Mouse (Mus musculus) heart, embryonic 12.5 days (tissue): Measurements from ENCODE around the gene Agbl4. TPM values are rescaled to one million over a fixed set of nuclear protein-coding genes. Genes with fewer than 3 reads are reported as not detected.
"Not testable (repeated sequence)": the region's sequence is repeated elsewhere in the genome, so short reads cannot be mapped to it uniquely, and the experiment has no call there.

Source experiments
- ATAC-seq: fragments of 200-750 bp; cut with Nextera tagmentation; 2 replicates; pipeline ENCODE4 v1.8.0; 2017; ENCODE audit warnings: moderate TSS enrichment, moderate library complexity; ENCODE audit not compliant: insufficient number of reproducible peaks, low FRiP score
- H3K27ac ChIP-seq: fragments of 300-500 bp; sonication (generic); 2 replicates; pipeline ENCODE4 v1.5.1; 2016; ENCODE audit warnings: mild to moderate bottlenecking, moderate library complexity; ENCODE audit not compliant: poor library complexity, severe bottlenecking
- H3K27me3 ChIP-seq: fragments of 300-500 bp; sonication (generic); replicated peaks from 2 replicates; pipeline ENCODE4 v1.6.1; 2016; ENCODE audit warnings: mild to moderate bottlenecking, moderate library complexity
- H3K36me3 ChIP-seq: fragments of 300-500 bp; sonication (generic); 2 replicates; pipeline ENCODE4 v1.6.1; 2016; ENCODE audit warnings: mild to moderate bottlenecking, moderate library complexity
- H3K4me1 ChIP-seq: fragments of 300-500 bp; sonication (generic); replicated peaks from 2 replicates; pipeline ENCODE4 v1.6.1; 2016; ENCODE audit warnings: mild to moderate bottlenecking
- H3K4me2 ChIP-seq: fragments of 300-500 bp; sonication (generic); 2 replicates; pipeline ENCODE4 v1.6.1; 2016; ENCODE audit warnings: mild to moderate bottlenecking, moderate library complexity
- H3K4me3 ChIP-seq: fragments of 300-500 bp; sonication (generic); 2 replicates; pipeline ENCODE4 v1.5.1; 2016; ENCODE audit warnings: mild to moderate bottlenecking
- H3K9ac ChIP-seq: fragments of 300-500 bp; sonication (generic); 2 replicates; pipeline ENCODE4 v1.6.1; 2016; ENCODE audit warnings: mild to moderate bottlenecking, moderate library complexity
- H3K9me3 ChIP-seq: fragments of 300-500 bp; sonication (generic); replicated peaks from 2 replicates; pipeline ENCODE4 v1.6.1; 2016; ENCODE audit warnings: mild to moderate bottlenecking, moderate library complexity
- WGBS: fragments of 180-500 bp; shearing (Covaris S2); methylation state at CpG from one replicate; pipeline ENCODE4 v1.1.7; 2016; 5-methylcytosine and 5-hydroxymethylcytosine counted together
- polyA plus RNA-seq: library from polyadenylated mRNA; unstranded; fragments of >200 nt; fragmentation: Nextera tagmentation; extraction: Ambion mirVana; gene quantifications from 2 replicates; pipeline ENCODE4 v1.2.1, GENCODE M21; 2016

Agbl4 gene
- polyA plus RNA-seq, 1 experiment from 2014 or later, result 0.63 TPM

DNA sequence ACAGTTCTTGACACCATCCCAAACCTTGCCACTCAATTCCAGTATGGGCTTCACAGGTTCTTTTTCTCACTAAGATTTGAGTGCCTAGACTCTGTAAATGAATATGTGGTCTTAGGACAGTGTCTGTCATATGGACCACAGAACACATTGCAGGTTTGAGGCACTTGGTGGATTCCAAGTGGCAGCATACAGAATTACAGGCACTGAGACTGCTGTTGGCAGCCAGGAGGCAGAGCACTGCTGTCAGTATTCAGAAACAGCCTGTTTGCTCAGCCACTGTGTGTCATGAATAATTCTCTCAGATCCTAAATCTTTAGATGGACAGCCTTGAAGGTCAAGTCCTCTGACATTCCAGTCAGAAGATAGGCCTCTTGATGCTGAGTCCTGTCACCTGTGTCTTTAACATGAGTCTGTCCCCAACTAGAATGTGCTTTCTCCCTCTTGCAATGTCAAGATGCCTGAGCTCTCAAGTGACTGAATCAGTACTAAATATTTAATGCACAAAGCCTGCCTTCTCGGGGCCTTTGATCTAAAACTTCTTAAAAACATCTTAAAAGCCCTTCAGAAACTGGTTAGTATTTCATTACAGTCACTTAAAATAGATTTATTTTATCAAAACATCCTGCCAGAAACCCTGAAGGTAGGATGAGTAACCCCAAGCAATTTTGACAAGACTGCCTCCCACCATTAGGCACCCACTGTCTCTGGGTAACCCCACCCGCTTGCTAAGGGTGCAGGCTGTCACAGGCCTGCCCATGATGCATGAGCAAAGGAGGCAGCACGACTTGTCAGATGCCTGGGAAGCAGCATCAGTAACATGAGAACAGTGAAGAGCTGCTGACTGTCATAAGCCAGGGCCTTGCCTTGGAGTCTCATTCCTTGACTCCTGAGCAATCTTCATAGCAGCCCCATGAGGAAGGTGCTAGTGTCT is 739.0 kb downstream of the Agbl4 start:
- Histone ChIP-seq H3K27me3 (no peaks in the 10 kb centered on the region), H3K4me3 (no peak overlapping the region), H3K9me3 (no peaks in the 10 kb centered on the region), H3K36me3 (no peaks in the 10 kb centered on the region), H3K4me1 (no peaks in the 10 kb centered on the region), H3K9ac (no peak overlapping the region), H3K4me2 (no peak overlapping the region), H3K27ac (no peak overlapping the region)
- ATAC-seq, result no peak
- 52% methylated on average over 3 of the region's 3 CpGs for WGBS

DNA sequence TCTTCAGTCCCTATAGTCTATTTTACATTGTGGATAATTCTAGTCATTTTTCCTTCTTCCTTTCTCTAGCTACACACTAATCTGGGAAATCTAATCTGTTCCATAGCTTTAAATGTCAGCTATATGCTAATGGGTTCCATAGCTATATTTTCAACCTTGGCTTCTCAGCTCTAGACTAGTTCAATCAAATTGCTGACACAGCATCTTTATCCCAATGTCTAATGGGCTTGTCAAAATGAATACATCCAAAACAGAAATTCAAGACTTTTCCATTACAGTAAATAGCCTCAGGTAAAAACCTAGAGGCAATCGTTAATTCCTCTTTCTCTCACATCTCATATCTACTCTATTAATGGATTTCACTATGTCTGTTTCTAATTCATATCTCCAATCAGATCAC is 750.3 kb downstream of the Agbl4 start:
- no peaks in the 10 kb centered on the region for H3K9me3 ChIP-seq
- ATAC-seq, result no peak
- no peak overlapping the region for H3K9ac ChIP-seq
- no peaks in the 10 kb centered on the region for H3K27me3 ChIP-seq
- no peak overlapping the region for H3K4me2 ChIP-seq
- H3K36me3 ChIP-seq, result no peaks in the 10 kb centered on the region
- no peak overlapping the region for H3K27ac ChIP-seq
- no peaks in the 10 kb centered on the region for H3K4me1 ChIP-seq
- no peak overlapping the region for H3K4me3 ChIP-seq
- WGBS, result 74% methylated on average over 1 of the region's 1 CpGs

DNA sequence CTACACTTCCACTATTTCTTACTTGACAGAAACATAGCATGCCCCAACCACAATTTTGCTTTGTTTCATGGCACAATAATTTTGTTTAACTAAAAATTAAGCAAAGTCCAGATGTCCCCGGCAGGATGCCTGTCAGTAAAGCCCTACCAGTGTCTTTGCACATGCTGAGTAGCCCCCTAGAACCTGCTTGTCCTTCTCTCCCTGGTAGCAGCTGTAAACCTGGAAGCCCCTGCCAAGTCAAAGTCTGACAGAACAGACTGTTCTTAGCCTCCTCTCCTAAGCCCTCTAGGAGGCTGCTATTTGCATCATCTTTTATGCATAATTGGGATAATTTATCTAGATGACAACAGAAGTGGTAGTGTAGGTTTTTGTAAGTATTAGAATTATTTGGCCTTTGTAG is 758.4 kb downstream of the Agbl4 start:
- WGBS, result 69% methylated on average over 1 of the region's 1 CpGs
- no peaks in the 10 kb centered on the region for H3K4me1 ChIP-seq
- no peak for ATAC-seq

DNA sequence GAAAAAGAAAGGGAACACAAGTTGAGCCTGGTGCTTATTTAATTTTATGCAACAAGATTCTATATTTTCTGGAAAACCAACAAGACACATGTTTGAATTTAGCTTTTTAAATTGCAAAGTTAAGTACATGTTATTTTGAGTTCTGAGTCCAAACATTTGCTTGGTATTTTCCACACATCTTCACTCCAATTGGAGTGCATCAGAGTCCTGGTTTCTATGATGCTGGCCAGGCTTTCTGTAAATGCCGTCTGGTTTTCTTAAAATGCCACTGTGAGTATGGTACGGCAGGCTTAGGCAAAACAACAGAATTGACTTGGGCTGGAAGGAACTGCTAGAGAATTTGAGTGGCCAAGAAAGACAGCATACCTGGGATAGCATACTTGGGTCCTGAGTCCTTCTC is 784.0 kb downstream of the Agbl4 start:
- 66% methylated on average over 2 of the region's 2 CpGs for WGBS
- no peaks in the 10 kb centered on the region for H3K4me1 ChIP-seq

More for the DNA sequence above, 758.4 kb downstream of the Agbl4 start:
- Histone ChIP-seq H3K27ac (no peak overlapping the region), H3K9ac (no peak overlapping the region), H3K4me3 (no peak overlapping the region), H3K36me3 (no peaks in the 10 kb centered on the region), H3K9me3 (no peaks in the 10 kb centered on the region), H3K4me2 (no peak overlapping the region), H3K27me3 (no peaks in the 10 kb centered on the region)

DNA sequence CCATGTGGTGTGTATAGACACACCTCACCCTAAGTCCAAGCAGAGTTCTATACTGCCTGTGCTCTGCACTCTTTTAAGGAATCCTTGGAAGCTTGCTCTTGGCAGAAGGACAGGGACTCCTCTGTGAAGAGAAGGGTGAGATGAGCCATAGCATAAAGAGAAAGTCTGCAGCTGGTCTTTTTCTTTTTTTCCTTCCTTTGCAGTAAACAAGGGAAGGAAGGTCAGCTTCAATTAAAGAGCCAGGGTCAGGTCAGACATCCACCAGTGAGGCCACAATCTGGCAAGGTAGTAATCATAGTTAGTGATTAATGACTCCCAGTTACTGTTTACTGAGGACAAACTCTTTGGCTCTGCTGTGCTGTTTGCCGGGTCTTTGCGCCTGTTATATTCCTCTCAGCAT is 802.6 kb downstream of the Agbl4 start:
- 77% methylated on average over 2 of the region's 2 CpGs for WGBS
- no peak overlapping the region for H3K4me3 ChIP-seq
- H3K4me1 ChIP-seq, result no peaks in the 10 kb centered on the region
- no peak for ATAC-seq
- H3K9me3 ChIP-seq, result no peaks in the 10 kb centered on the region
- H3K9ac ChIP-seq, result no peak overlapping the region
- H3K4me2 ChIP-seq, result no peak overlapping the region
- no peaks in the 10 kb centered on the region for H3K27me3 ChIP-seq
- no peak overlapping the region for H3K27ac ChIP-seq
- H3K36me3 ChIP-seq, result no peaks in the 10 kb centered on the region

More for the DNA sequence above, 784.0 kb downstream of the Agbl4 start:
- ATAC-seq, result no peak
- H3K9ac ChIP-seq, result no peak overlapping the region
- H3K27me3 ChIP-seq, result no peaks in the 10 kb centered on the region
- no peaks in the 10 kb centered on the region for H3K9me3 ChIP-seq
- H3K4me3 ChIP-seq, result no peak overlapping the region
- no peak overlapping the region for H3K27ac ChIP-seq
- no peak overlapping the region for H3K4me2 ChIP-seq
- H3K36me3 ChIP-seq, result no peaks in the 10 kb centered on the region

DNA sequence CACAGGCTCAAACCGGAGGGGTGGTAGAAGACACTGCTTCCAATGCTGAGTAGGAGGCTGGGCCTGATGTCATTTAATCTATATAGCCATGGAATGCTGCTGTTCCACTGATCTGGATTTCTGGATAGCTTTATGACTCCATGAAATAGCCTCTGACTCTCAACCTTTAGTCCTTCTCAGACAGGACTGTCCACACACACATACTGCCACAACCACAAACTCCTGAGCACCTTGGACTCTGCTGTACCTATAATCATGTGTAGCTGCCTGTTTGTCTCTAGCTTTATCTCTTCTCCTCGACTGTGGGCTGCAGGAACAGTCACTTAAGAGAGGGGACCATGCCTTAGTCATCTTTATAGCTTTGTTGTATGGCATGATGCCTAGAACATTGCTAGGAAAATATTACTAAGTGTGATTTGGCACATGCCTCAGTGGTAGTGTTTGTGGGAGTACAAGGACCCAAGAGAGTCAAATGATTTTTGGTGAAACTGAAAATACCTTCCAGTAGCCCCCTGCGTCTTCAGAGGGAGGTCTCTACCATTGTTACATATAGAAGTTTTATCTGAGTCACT is 817.8 kb downstream of the Agbl4 start:
- no peaks in the 10 kb centered on the region for H3K36me3 ChIP-seq
- 57% methylated on average over 3 of the region's 3 CpGs for WGBS
- no peaks in the 10 kb centered on the region for H3K4me1 ChIP-seq
- ATAC-seq, result no peak
- no peak overlapping the region for H3K9ac ChIP-seq
- no peak overlapping the region for H3K4me3 ChIP-seq
- no peaks in the 10 kb centered on the region for H3K9me3 ChIP-seq
- H3K27me3 ChIP-seq, result no peaks in the 10 kb centered on the region
- H3K27ac ChIP-seq, result no peak overlapping the region
- H3K4me2 ChIP-seq, result no peak overlapping the region

DNA sequence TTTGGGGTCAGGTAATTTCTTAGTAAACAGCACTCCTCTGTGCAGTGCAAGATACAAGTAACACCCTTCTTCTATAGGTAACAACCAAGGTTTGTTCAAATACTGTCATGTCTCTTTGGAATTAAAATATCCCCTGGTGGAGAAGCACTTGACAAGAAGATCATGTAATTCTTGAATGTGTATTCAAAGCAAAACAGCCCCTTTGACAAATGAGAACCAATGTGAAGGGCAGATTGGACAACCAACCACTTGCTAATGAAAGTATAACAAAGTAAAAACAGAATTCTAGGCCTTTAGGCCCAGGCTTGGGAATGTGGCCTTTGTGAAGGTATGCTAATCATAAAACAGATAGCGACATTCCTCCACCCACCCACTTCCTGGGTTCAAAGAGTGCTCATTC is 821.6 kb downstream of the Agbl4 start:
- not testable (repeated sequence) for H3K9me3 ChIP-seq, H3K9ac ChIP-seq, H3K4me1 ChIP-seq, ATAC-seq, H3K27ac ChIP-seq, H3K36me3 ChIP-seq, H3K4me3 ChIP-seq, H3K27me3 ChIP-seq, H3K4me2 ChIP-seq
- WGBS, result 50% methylated on average over 1 of the region's 1 CpGs

DNA sequence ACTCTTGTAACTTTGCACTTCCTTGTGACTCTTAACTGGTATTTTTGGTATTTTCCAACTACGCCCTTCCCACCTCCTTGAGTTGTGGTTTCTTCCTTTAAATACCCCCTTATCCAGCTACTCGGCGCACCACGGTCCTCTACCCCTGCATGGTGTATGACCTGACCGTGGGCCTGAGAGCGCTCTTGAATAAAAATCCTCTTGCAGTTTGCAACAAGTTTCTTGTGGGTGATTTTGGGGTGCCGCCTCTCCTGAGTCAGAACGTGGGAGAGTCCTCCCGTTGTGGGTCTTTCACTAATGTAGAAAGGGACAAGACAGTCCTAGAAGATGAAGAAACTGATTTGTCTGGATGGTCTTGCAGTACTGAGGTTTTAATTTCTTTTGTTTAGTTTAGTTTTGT is 822.1 kb downstream of the Agbl4 start:
- not testable (repeated sequence) for H3K27ac ChIP-seq, H3K4me3 ChIP-seq, H3K9me3 ChIP-seq, H3K36me3 ChIP-seq, H3K4me2 ChIP-seq, H3K4me1 ChIP-seq, H3K9ac ChIP-seq, ATAC-seq, H3K27me3 ChIP-seq
- 86% methylated on average over 9 of the region's 9 CpGs for WGBS

DNA sequence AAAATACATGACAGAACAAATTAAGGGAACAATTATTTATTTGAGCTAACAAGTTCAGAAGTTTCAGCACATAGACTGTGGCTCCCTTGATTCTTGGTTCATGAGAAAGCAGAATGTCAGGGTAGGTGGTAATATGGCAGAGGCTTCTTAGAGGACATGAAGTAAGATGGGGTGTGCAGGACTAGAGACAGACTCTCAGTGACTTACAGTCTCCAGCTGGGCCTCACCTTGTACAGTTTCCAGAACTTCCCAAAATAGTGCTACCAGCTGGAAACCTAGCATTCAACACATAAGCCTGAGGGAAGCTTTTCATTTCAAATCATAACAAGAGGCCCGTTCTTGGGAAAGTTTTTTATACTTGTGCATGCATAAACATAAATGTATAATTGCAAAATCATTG is 836.4 kb downstream of the Agbl4 start:
- no peak for ATAC-seq
- no peak overlapping the region for H3K4me2 ChIP-seq
- H3K36me3 ChIP-seq, result no peaks in the 10 kb centered on the region
- no peaks in the 10 kb centered on the region for H3K9me3 ChIP-seq
- H3K27me3 ChIP-seq, result no peaks in the 10 kb centered on the region
- H3K4me1 ChIP-seq, result no peaks in the 10 kb centered on the region
- no peak overlapping the region for H3K9ac ChIP-seq
- no peak overlapping the region for H3K27ac ChIP-seq
- no peak overlapping the region for H3K4me3 ChIP-seq
- 73% methylated on average over 1 of the region's 1 CpGs for WGBS

DNA sequence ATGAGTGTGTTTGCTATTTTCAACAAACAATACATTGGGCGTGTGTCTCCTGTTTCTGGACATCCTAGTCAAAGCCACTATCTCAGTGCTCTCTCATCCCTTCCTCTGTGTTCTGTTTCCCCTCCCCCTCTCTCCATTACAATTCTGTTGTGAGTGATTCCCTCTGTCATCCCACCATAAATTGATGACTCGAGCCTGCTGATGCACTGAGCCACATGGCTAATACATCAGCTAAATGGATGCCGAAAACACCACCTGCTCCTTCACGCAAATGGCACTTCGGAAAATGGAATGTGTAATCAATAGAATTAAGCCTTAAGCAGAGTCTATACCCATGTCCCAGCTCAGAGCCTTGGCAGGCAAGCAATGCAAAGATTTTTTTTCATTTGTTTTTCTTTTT is 854.5 kb downstream of the Agbl4 start:
- WGBS, result 76% methylated on average over 5 of the region's 5 CpGs

DNA sequence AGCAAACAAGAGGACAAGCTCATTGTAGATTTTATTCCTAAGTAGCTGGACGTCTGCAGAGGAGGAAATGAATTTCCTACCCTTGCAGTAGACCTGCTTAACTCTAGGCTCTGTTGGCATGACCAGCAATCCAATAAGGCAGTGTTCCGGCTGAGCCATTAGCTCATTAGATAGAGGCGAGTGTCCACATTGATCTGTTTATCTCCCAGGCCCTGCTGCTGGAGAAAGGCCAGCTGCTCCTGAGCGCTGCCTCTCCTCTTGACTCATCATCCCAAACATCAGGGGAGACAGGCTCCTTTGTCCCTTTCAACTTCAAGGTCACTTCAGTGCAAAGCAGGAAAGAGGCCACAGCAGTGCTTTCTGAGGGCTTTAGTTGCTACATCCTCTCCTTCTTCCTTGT is 858.0 kb downstream of the Agbl4 start:
- no peak for ATAC-seq
- no peak overlapping the region for H3K27ac ChIP-seq
- H3K4me3 ChIP-seq, result no peak overlapping the region
- no peaks in the 10 kb centered on the region for H3K27me3 ChIP-seq
- peaks cover 7% of the 10 kb centered on the region for H3K4me1 ChIP-seq
- no peak overlapping the region for H3K4me2 ChIP-seq
- WGBS, result 11% methylated on average over 4 of the region's 4 CpGs
- H3K9ac ChIP-seq, result no peak overlapping the region
- no peaks in the 10 kb centered on the region for H3K9me3 ChIP-seq
- H3K36me3 ChIP-seq, result no peaks in the 10 kb centered on the region

More for the DNA sequence above, 854.5 kb downstream of the Agbl4 start:
- no peak for ATAC-seq
- Histone ChIP-seq H3K27me3 (no peaks in the 10 kb centered on the region), H3K4me3 (no peak overlapping the region), H3K27ac (no peak overlapping the region), H3K36me3 (no peaks in the 10 kb centered on the region), H3K9me3 (no peaks in the 10 kb centered on the region), H3K4me1 (peaks cover 7% of the 10 kb centered on the region), H3K9ac (no peak overlapping the region), H3K4me2 (no peak overlapping the region)
